Mouse (Mus musculus) CD8-positive naive resting alpha-beta T cell, adult 2 months (primary cell): Measurements from ENCODE around the gene Krtap29-1.

Experiments
- DNase-seq, 2 experiments: peaks; one replicate each; pipeline ENCODE4 v3.0.0; 2022; ENCODE audit warnings: low read depth in 2 of 2, low spot score in 2 of 2

Gene Krtap29-1

GRCm38 (mm10) chr11:99978953-99979352, at the start of gene Krtap29-1:
Krtap29-1 (minus strand) TSS chr11:99979053.
- no peak for DNase-seq

DNA sequence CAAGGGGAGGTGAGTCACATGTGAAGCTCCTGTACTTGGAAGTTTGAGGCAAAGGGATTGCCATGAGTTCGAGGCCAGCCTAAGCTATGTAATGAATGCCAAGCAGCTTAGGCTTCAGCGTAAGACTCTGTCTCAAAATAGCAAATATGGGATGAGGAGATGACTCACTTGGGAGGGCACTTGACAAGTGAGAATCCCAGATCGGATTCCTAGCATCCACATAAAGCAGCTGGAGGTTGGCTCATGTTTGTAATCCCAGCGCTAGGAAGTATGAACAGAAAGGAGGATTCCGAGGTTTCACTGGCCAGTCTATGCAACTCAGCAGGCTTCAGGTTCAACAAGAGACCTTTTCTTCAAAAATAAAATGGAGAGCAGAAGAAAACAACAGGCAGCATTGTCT, 42.6 kb upstream of the Krtap29-1 start:
- no peak for DNase-seq

GRCm38 (mm10) chr11:100019466-100019865, 40.6 kb upstream of the Krtap29-1 start:
- DNase-seq: no peak

GRCm38 (mm10) chr11:100016112-100016511, 37.3 kb upstream of the Krtap29-1 start, which contains the start of gene Krt33a:
Krt33a (minus strand) TSS chr11:100016212.
- DNase-seq: no peak

DNA sequence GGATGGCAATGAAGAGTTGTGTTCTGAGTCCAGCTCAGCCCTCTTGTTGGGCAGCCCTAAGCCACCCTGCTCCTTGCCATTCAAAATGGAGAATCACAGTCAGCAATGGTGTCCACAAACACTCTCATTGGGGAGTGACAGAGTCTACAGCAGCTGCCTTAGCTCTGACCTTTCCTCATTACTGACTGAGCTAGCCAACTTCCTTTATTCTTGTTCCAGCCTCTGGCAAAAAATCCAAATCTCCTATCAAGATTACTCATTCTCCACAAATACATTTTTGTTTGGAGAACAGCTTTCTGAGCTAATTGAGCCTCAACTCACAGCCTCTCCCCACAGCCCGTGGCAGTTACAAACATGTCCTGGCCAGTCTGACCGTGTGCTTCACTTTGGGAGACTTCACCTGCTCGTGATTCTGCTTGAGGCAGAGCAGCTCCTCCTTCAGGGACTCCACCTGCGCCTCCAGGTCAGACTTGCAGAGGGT, 34.9 kb upstream of the Krtap29-1 start:
- DNase-seq: no peak

DNA sequence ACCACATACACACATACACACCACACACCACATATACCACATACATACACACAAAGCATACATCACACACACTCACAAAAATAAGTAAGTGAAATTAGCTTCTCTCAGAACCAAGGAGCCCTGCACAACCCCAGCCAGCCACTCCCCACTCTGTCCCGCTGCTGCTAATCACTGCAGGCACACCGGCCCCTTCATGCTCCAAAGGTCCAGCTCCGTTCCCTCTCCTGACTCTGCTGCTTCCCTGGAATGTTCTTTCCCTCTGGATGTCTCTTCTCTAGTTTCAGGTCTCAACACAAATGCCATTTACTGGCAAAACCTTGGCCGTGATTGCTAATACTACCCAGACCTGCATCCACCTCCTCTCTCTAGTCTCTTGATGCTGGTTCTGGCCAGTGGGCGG, 31.8 kb upstream of the Krtap29-1 start:
- DNase-seq: no peak

DNA sequence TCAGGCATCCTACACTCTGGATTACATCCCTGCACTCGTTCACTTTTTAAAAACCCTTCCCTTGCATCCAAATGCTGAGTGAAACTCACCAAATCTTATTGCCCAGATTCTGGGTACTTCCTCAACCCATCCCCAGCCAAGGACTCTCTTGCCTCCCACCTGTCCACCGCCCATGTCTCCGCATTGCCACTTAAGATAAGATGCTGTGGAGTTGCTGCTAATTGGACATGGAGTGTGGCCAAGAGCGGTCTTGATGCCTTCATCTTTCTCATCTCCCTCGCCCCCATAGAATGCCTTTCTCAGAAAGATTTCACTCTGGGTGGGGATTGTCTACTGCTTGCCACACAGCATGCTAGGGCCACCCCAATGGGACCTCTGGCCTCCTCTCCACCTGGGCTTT, 29.5 kb upstream of the Krtap29-1 start:
- no peak for DNase-seq

- no peak for DNase-seq
Observed at GRCm38 (mm10) chr11:100006624-100007023, 27.8 kb upstream of the Krtap29-1 start.

DNA sequence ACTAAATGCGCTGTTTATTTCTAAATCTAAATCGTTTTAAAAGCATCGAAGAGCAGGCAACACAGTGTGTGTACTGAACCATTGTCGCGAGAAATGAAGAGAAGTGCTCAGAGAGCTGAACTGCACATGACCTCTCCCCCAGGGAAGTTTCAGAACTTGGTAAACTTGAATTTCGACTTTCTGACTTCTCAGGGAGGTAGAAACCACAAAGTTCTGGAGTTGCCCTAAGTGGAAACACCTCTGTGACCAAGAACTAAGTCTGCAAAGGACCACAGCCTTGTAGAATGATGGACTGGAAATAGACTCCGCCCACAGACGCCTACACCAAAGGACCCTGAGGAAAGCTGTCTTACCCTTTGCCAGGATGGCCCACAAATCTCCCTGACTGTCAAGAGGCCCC, 27.1 kb upstream of the Krtap29-1 start:
- no peak for DNase-seq

- DNase-seq: peak in 1 of 2 experiments; percentile 15
Observed at GRCm38 (mm10) chr11:100004846-100005245, 26.0 kb upstream of the Krtap29-1 start.

- DNase-seq: no peak
Observed at GRCm38 (mm10) chr11:99999091-99999490, 20.2 kb upstream of the Krtap29-1 start.

GRCm38 (mm10) chr11:99994384-99994661, 15.5 kb upstream of the Krtap29-1 start:
- no peak for DNase-seq

DNA sequence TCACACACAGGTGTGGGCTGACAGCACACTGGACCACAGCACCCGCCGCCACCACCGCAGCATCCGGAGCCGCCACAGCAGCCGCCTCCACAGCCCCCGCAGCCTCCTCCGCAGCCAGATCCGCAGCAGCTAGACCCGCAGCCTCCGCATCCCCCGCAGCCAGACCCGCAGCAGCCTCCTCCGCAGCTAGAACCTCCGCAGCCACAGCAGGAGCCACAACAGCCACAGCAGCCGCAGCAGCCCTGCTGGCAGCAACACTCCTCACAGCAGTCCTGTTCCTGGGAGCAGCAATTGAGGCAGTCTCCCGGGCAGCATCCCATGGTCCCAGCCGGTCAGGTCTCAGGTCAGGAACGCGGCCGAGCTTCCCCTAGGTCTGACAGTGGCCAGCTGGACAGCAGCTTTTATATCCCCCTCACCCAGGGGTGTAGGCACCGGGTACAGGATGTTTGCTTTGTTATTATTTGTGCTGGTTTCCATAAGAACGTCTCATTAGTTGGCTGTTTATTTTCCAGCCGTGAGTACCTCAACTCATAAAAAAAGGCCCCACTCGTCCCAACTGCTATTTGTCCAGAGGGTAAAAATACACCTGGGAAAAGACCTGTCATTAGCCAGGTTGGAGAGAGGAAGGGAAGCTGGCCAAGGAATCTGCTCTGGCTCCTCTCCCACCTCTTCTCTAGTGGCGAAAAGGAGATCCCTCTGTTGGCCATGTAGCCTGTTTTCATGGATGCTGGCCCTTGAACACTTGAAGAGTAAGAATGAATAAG, 14.9 kb upstream of the Krtap29-1 start, which contains the start of gene Krtap17-1:
TSS of gene Krtap17-1 (minus strand) at position 375 of the 764 bp plus-strand sequence.
- no peak for DNase-seq

- DNase-seq: no peak
Observed at GRCm38 (mm10) chr11:99990571-99990970, 11.7 kb upstream of the Krtap29-1 start.

GRCm38 (mm10) chr11:99989881-99990405, 11.1 kb upstream of the Krtap29-1 start:
- DNase-seq: no peak

DNA sequence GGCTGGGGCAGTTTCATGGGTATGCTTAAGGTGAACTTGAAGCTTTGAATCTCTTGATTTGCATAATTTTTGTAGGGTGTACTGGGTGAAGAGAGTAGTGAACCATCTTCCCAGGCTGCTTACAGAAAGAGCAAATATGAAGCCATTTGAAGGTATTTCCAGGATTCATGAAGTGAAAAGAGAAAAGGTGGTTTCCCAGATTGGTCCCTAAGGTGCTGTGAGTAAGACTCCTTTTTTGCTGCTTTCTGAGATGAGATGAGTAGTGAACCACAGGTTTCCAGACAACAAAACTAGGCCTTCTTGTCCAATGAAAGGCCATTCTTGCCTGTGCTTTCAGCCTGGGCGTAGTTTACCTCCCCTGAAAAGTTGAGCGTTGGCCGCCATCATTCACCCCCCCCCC, 9.7 kb upstream of the Krtap29-1 start:
- DNase-seq: no peak

DNA sequence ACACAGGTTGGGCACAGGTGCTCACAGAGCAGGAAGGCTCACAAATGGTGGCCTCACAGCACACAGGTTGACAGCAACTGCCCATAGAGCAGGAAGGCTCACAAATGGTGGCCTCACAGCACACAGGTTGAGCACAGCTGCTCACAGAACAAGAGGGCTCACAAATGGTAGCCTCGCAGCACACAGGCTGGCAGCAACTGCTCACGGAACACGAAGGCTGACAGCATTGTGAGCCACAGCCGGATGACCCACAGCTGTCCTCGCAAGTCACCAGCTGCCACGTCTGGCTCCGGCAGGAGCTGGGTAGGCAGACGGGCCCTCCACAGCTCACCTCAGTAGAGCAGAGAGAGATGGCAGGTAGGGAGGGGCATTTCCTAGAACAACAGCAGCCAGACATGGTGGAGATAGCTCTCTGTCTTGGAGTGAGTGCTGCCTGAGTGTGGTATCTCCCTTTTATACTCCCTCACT, 7.4 kb upstream of the Krtap29-1 start, which contains the start of gene Krtap16-1:
TSS of gene Krtap16-1 (minus strand) at position 418 of the 468 bp plus-strand sequence.
- no peak for DNase-seq

DNA sequence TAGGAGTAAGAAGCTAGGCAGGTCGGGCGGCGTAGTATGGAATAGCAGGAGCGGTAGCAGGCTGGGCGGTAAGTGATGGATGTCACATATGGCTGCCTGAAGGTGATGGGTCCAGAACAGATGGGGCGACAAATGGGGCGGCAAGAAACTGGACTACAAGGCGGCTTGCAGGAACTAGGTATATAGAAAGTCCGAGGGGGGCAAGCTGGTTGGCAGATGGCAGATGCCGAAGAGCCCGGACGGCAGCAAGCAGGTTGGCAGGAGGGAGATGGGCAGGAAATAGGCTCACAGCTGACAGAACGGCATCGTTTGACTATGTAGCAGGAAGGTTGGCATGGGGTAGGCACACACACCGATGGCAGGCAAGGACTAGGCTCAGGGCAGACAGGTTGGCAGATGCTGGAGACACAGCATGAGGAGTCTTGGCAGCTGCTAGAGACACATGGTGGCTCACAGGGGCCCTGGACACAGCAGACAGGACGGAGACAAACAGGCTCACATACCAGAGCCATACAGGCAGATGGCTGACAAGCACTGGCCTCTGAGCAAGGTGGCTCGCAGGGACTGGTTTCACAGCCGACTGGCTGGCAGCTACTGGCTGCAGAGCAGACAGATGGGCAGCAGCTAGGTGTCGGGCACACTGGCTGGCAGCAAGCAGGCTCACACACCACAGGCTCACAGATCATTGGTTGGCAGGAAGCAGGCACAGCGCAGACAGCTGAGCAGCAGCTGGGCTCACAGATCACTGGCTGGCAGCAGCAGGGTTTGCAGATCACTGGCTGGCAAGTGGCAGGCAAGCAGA, 6.6 kb upstream of the Krtap29-1 start:
- DNase-seq: no peak

- no peak for DNase-seq
Observed at GRCm38 (mm10) chr11:99983442-99983841, 4.6 kb upstream of the Krtap29-1 start.

DNA sequence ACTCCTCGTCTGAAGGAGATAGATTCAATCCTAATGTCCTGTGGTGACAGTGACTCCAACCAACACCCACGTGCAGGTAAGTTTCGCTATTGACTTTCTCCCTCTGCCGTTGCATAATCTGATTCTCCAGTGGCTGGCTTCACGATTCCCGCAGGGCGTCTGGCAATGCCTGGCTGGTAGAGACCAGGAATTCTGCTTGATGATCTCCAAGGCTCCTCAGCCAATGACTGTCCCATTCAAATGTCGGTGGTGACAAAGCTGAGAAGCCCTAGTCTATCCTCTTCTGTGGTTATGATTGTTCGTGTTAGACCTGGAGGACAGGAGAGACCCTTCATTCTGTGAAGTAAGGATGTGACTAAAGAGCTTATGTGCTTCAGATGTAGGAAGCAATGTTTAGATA, 3.9 kb upstream of the Krtap29-1 start:
- no peak for DNase-seq

- DNase-seq: no peak
Observed at GRCm38 (mm10) chr11:99965961-99966360, 12.9 kb downstream of the Krtap29-1 start.

GRCm38 (mm10) chr11:99964213-99964612, 14.6 kb downstream of the Krtap29-1 start:
- DNase-seq: no peak
